Mouse (Mus musculus) C2C12 (cell line): ENCODE data around the gene Med16.

Experiments used
- CEBPB ChIP-seq: IDR thresholded peaks from one replicate; pipeline ENCODE4 v1.6.1; 2011; ENCODE audit warnings: low read depth, mild to moderate bottlenecking, control low read depth, moderate library complexity
- CTCF ChIP-seq: IDR thresholded peaks from one replicate; pipeline ENCODE4 v1.5.1; 2011; ENCODE audit not compliant: control insufficient read depth, insufficient read depth, insufficient read length
- MAX ChIP-seq: IDR thresholded peaks from one replicate; pipeline ENCODE4 v1.6.1; 2011; ENCODE audit warnings: mild to moderate bottlenecking, control low read depth
- MYOD1 ChIP-seq: IDR thresholded peaks from one replicate; pipeline ENCODE4 v1.6.1; 2011; ENCODE audit warnings: low read depth; ENCODE audit not compliant: control insufficient read depth, insufficient read length
- USF1 ChIP-seq: IDR thresholded peaks from one replicate; pipeline ENCODE4 v1.6.1; 2011; ENCODE audit warnings: low read depth, mild to moderate bottlenecking, control low read depth, moderate library complexity

DNA sequence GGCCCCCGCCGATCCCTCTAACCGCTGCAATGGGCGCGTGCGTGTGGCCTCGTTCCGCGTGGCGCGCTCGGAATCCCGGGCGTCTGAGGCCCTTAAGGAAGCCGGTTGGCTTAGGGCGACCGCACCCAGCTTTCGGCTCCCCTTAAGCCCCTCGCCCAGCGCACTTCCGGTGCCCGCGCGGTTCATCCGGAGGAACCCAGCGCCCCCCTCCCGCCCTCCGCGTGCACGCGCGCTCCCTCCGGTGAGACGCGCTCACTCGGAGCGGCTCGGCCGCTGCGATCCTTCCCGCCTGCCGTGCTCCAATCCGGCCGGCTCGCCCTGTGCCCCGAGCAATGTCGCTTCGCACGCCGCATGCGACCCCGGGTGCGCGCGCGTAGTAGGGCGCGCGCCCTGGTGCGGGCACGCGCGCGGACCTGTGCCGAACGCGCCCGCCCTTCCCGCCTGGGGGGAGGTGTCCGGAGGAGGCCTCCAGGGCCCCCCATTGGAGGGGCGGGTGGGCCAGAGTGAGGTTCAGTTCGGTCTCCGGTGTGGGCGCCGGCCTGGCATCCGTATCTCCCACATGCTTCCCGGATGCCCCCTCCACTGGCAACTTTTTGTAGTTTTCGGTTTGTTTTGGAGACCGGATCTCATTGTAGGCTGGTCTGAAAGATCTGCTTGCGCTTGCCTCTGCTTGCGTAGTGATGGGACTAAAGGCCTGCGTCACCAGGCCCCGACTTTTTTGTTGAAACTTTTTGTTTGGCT is 53.8 kb downstream of the Med16 start:
- TF ChIP-seq CTCF (no peak), USF1 (no peak), MAX (no peak), MYOD1 (no peak), CEBPB (no peak)
